Mouse (Mus musculus) cerebellum, adult 8-10 months (tissue): ENCODE measurements at regions not wholly inside any gene's neighbourhood (a gene's known extent, or its start where the extent isn't known, plus 50 kb on each side); places are given as distances from the start of the nearest gene placed in this dataset.

Experiments used
- DNase-seq: peaks from one replicate; pipeline ENCODE4 v3.0.0; 2022

GRCm38 (mm10) chr1:151088535-151089125 is 93.7 kb upstream of the Gm47985 start:
- DNase-seq = no peak

GRCm38 (mm10) chr1:151092035-151092434 is 90.3 kb upstream of the Gm47985 start:
- DNase-seq = no peak

DNA sequence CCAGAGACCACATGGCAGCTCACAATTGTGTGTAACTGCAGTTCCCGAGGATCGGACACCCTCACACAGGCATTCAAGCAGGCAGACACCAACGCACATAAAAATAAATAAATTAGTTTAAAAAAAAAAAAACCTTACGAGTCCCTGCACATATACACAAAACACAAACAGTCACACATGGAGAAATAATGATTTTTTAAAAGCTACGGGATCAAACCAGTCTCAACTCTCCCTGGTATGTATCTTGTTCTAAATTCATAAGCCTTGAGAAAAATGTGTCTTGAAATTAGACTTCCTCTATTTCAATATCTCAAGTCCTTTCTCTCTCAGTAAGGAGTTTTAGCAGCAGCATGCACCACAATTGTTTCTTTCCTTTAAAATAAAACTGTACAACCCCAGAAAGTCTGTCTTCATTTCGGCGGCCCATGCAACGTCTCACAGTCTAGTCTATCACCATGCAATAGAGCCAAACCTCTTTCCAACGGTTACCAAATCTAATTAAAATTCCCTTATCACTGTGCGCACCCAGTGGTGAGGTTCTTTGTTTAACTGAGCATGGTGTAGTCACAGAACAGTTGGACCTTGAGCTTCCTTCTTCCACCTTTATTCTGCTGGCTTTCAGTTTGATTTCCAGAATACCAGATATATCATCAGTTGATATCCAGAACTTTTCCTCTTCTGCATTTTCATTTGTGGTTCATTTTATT is 86.8 kb upstream of the Gm47985 start:
- DNase-seq = no peak

- DNase-seq = no peak
Observed at GRCm38 (mm10) chr1:151096079-151096478, 86.3 kb upstream of the Gm47985 start.

- DNase-seq = no peak
Observed at GRCm38 (mm10) chr1:151097506-151097905, 84.8 kb upstream of the Gm47985 start.

DNA sequence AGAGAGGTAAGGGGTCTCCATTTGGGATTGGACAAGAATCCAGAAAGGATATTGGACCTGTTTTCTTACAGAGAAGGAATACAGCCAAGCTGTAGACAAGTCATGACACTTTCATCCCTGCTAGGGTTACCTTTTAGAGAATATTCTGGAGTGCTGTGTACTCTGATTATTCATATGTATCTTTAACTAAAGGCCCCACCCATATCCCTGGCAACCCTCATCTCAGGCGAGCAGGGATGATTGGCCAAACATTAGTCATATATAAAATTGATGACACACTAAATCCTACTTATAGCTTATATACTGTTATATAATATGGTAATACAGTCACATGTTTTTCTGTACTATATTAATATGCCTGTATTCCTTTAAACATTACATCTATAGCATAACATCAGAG is 83.6 kb upstream of the Gm47985 start:
- DNase-seq = no peak

- no peak for DNase-seq
Observed at GRCm38 (mm10) chr1:151100565-151101483, 81.5 kb upstream of the Gm47985 start.

DNA sequence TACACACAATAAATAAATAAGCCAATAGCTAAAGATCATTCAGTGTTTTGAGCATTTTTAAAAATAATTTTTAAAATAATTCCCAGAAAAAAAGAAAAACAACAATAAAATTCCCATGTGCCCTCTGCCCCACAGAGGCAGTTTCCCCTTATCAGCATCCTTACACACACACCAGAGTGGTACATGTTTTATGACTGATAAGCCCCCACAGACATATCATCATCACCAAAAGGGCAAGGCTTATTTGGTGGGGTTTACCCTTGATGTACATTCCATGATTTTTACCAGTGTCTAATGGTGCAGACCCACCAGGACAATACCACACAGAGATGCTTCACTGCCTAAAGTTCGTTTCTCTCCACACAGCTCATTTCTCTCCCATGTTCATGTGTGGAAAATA is 80.8 kb upstream of the Gm47985 start:
- no peak for DNase-seq

DNA sequence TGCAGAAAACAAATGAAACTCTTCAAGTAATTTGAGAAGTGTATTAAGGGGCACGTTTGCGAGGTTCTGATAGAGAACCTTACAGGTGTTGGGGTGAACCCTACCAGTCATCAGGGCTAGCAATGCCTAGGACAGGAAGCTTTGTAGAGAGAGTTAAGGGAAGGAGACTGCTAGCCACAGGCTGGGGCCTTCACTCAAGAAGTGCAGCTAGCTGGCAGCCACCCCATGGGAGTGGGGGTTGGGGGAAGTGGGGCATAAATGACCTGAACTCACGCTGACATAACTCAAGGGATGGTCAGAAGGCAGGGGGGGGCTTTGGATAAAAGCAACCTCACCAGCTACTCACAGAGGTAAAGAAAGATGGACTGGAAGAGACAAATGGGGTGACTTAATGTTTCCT is 80.3 kb upstream of the Gm47985 start:
- no peak for DNase-seq

DNA sequence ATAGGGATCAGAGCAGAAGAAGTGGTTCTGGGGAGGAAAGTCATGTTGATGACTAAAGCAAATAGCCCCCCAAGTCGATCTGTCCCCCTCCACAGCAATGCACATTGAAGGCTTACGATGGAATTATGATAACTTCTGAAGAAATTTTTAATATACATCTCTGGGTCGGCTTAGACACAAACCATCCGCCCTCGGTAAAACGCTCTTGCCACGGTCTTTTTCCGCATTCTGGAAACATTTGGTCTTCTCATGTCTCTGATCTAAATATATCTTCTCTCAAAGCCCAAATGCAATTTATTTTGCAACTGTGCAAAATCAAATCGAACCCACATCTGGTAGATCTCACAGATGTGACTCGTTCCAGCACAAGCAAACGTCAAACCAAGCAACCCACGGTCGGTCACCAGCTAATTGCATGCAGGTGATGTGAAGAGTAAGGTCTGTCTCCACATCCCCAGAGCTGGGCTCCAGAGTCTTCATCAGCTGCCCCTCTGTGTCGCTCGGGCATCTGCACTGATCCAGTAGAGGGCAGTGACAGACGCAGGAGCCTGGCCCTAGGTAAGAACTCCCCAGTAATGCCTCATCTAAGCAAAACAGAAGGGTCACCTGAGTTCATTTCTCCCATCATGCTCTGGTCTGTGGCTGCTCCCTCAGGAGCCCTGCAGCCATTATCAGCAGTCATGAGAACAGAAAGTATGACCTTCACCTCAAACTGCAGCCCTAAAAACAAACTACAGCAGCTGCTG is 79.5 kb upstream of the Gm47985 start:
- no peak for DNase-seq

DNA sequence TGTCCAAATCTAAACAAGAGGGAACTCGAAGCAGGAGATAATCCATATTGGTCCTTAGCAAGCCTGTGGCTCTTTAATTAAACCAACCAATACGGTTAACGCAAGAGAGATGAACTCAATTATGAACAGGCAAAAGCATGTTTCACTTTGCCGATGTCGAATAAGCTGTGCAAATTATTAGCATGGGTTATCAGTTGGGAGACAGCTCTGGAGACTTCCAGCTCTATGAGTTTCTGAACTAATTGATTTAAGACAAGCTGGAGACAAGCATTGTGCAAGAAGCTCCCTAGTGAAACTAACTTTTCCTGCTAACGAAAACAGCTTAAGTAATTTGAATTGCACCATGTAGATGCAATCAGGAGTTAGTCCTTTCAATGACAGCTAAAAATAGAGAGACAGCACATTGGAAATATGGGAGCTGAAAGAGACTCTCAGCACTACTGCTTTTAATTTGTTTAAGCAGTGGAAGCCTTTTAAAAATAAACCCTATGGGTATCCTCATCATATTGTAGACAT is 78.8 kb upstream of the Gm47985 start:
- no peak for DNase-seq

DNA sequence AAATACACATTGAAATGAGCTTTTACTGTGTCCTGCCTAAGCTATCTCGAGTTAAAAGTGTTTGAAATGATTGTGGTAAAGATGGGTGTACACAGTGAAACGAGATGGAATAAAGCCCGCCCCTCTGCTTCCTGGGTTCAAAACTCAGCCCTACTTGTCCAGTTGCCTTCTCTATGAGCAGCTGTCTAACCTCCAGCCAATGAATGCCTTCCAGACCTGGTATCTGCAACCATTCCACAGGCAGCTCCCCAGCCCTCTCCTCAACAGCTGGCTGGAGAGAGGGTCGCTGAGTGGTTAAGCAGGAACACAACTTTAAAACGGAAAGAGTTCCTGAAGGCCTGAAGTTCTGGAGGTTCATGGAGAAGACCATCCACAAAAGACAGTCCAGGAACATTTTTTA is 78.0 kb upstream of the Gm47985 start:
- no peak for DNase-seq

GRCm38 (mm10) chr1:151104806-151105205 is 77.5 kb upstream of the Gm47985 start:
- DNase-seq = no peak

DNA sequence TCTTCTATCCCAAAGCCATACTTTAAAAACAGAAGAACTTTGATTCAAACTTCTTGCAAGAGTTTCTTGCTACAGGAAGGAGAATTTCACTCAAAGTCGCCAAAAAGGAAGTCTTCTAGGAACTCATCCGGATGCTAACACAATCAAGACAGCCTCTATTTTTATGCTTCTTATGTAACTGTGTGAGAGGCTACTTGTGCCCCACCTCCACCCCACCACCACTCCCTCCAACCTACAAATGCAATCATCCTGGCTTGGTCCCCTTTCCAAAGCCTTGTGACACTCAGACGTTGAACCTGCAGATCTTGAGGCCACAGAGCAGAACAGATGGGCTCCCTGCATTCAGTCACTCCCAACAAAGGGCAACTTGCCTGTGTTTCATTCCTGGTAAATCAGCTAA is 77.1 kb upstream of the Gm47985 start:
- DNase-seq = no peak

GRCm38 (mm10) chr1:151107401-151107800 is 74.9 kb upstream of the Gm47985 start:
- DNase-seq = no peak

DNA sequence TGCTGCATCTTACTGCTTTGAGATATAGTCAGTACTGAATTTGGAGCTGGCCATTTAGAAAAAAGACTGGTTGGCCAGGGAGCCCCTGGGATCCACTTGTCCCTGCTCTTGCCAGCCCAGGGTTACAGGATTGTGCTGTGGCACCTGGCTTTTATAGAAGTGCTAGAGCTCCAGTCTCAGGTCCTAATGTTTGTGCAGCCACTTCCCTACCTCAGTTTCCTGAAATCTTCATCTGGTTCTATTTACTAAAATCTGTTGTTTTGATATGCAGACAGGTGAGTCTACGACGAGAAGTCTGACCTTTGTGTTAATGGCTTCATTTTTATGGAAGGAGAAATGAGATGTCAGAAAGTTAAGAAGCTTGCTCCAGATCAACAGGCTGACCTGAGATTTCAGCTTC is 73.0 kb upstream of the Gm47985 start:
- no peak for DNase-seq

GRCm38 (mm10) chr1:151110412-151110811 is 71.9 kb upstream of the Gm47985 start:
- no peak for DNase-seq

- DNase-seq = no peak
Observed at GRCm38 (mm10) chr1:151111683-151112082, 70.7 kb upstream of the Gm47985 start.

- no peak for DNase-seq
Observed at GRCm38 (mm10) chr1:151112390-151112789, 69.9 kb upstream of the Gm47985 start.

DNA sequence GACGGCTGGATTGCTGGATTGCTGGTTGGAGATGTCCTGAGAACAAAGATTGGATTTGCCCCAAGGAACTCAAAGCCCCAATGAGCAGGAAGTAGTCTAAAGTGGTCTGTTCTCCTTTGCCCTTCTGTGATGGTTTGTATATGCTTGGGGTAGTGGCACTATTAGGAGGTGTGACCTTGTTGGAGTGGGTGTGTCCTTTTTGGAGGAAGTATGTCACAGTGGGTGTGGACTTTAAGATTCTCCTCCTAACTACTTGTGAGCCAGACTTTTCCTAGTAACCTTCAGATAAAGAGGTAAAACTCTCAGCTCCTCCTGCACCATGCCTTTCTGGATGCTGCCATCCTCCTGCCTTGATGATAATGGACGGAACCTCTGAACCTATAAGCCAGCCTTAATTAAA is 69.1 kb upstream of the Gm47985 start:
- no peak for DNase-seq

DNA sequence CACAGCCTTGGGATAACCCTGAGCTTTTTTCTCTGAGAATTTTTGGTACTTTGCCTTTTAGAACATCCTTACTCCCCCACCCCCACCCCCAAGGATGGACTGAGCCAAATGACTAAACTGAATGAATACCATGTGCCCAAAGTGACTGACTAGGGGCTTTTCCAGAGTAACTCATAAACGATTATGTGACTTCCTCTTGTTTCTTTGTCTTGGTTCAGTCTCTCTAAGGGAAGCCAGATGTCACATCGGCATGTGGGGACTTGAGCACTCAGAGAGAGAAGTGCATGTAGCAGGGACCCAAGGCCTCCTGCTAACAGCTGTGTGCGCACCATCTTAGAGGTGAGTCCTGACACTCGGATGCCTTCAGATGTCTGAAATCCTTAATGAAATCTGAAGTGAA is 63.8 kb upstream of the Gm47985 start:
- DNase-seq = no peak

GRCm38 (mm10) chr1:151118982-151119381 is 63.4 kb upstream of the Gm47985 start:
- DNase-seq = no peak

- DNase-seq = no peak
Observed at GRCm38 (mm10) chr1:151119566-151119965, 62.8 kb upstream of the Gm47985 start.
